Mouse (Mus musculus) left cerebral cortex, postnatal 4 days (tissue): ENCODE results near the gene Nlrp3. TPM values are rescaled to one million over a fixed set of nuclear protein-coding genes. Genes with fewer than 3 reads are reported as not detected.

Experiments used
- DNase-seq: peaks from one replicate; pipeline ENCODE4 v3.0.0-alpha.2; 2022
- intact Hi-C: fragments of 180-260 bp; cut with DNase I; formaldehyde crosslinking; loops from one replicate; pipeline ENCODE4 v1.15.1; 2025
- total RNA-seq, 2 experiments: library from RNA; stranded (reverse); gene quantifications; 2 replicates each; pipeline ENCODE4 v1.2.3; 2021

The Nlrp3 gene
- total RNA-seq: under 1 TPM; 0.50 to 0.60 TPM

- no peak for DNase-seq
- intact Hi-C loops: no loop called here
Measured at GRCm38 (mm10) chr11:59541324-59541723, at the start of gene Nlrp3. Gene Nlrp3 (plus strand): TSS chr11:59541568.

- intact Hi-C loops: no loop called here
- no peak for DNase-seq
Measured at GRCm38 (mm10) chr11:59496672-59497310, 44.6 kb upstream of the Nlrp3 start.

GRCm38 (mm10) chr11:59497747-59498146, 43.6 kb upstream of the Nlrp3 start:
- no peak for DNase-seq
- intact Hi-C loops: no loop called here

GRCm38 (mm10) chr11:59501978-59502700, 39.2 kb upstream of the Nlrp3 start:
- intact Hi-C loops: no loop called here

GRCm38 (mm10) chr11:59505351-59505838, 36.0 kb upstream of the Nlrp3 start:
- intact Hi-C loops: no loop called here
- peak; percentile 68 for DNase-seq

More at GRCm38 (mm10) chr11:59501978-59502700, 39.2 kb upstream of the Nlrp3 start:
- no peak for DNase-seq

GRCm38 (mm10) chr11:59505839-59506712, 35.3 kb upstream of the Nlrp3 start:
- DNase-seq: peak; percentile 92
- intact Hi-C loops: no loop called here

- intact Hi-C loops: no loop called here
- DNase-seq: no peak
Measured at GRCm38 (mm10) chr11:59506713-59507074, 34.7 kb upstream of the Nlrp3 start.

- intact Hi-C loops: no loop called here
- DNase-seq: no peak
Measured at GRCm38 (mm10) chr11:59511558-59511957, 29.8 kb upstream of the Nlrp3 start.

GRCm38 (mm10) chr11:59512733-59513132, 28.6 kb upstream of the Nlrp3 start:
- intact Hi-C loops: no loop called here
- DNase-seq: no peak

GRCm38 (mm10) chr11:59513556-59513955, 27.8 kb upstream of the Nlrp3 start:
- intact Hi-C loops: no loop called here
- no peak for DNase-seq

GRCm38 (mm10) chr11:59514381-59514780, 27.0 kb upstream of the Nlrp3 start:
- intact Hi-C loops: no loop called here

GRCm38 (mm10) chr11:59514789-59515188, 26.6 kb upstream of the Nlrp3 start:
- DNase-seq: no peak
- intact Hi-C loops: no loop called here

More at GRCm38 (mm10) chr11:59514381-59514780, 27.0 kb upstream of the Nlrp3 start:
- no peak for DNase-seq

- intact Hi-C loops: no loop called here
- no peak for DNase-seq
Measured at GRCm38 (mm10) chr11:59517441-59517840, 23.9 kb upstream of the Nlrp3 start.

GRCm38 (mm10) chr11:59518226-59518625, 23.1 kb upstream of the Nlrp3 start:
- DNase-seq: no peak
- intact Hi-C loops: no loop called here

GRCm38 (mm10) chr11:59519741-59520495, 21.4 kb upstream of the Nlrp3 start:
- no peak for DNase-seq
- intact Hi-C loops: loop anchor here (10.0 kb wide), 1 partner anchor 225 kb away; no protein-coding TSS in a partner anchor

- no peak for DNase-seq
Measured at GRCm38 (mm10) chr11:59524150-59524549, 17.2 kb upstream of the Nlrp3 start.

GRCm38 (mm10) chr11:59525237-59525636, 16.1 kb upstream of the Nlrp3 start:
- intact Hi-C loops: loop anchor here (10.0 kb wide), 1 partner anchor 220 kb away; no protein-coding TSS in a partner anchor
- DNase-seq: peak; percentile 81

More at GRCm38 (mm10) chr11:59524150-59524549, 17.2 kb upstream of the Nlrp3 start:
- intact Hi-C loops: loop anchor here (10.0 kb wide), 1 partner anchor 221 kb away; no protein-coding TSS in a partner anchor

GRCm38 (mm10) chr11:59526472-59527080, 14.8 kb upstream of the Nlrp3 start, which contains the start of gene Zkscan17:
Gene Zkscan17 (minus strand): TSS chr11:59526751.
- intact Hi-C loops: loop anchor here (10.0 kb wide), 1 partner anchor 218 kb away; no protein-coding TSS in a partner anchor
- peak; percentile 34 for DNase-seq

- intact Hi-C loops: loop anchor here (5.0 kb wide), 1 partner anchor 37 kb away; no protein-coding TSS in a partner anchor
- no peak for DNase-seq
Measured at GRCm38 (mm10) chr11:59530221-59530620, 11.1 kb upstream of the Nlrp3 start.
